Mouse (Mus musculus) heart, embryonic 14.5 days (tissue): Measurements from ENCODE around the gene Gclm. TPM values are rescaled to one million over a fixed set of nuclear protein-coding genes. Genes with fewer than 3 reads are reported as not detected.

Source experiments
- ATAC-seq: fragments of 200-750 bp; cut with Nextera tagmentation; 2 replicates; pipeline ENCODE4 v1.8.0; 2017; ENCODE audit warnings: low read depth, moderate TSS enrichment; ENCODE audit not compliant: insufficient number of reproducible peaks, insufficient read depth, low FRiP score
- H3K27ac ChIP-seq, 2 experiments: fragments of 200-500 bp in 1 of 2; fragments of 300-500 bp in 1 of 2; sonication (generic) in 1 of 2; replicated peaks in 1 of 2; 2 replicates each; pipeline ENCODE4 v1.5.1; 2012 to 2014; ENCODE audit warnings: low read depth in 2 of 2, low read length in 2 of 2, control low read depth in 1 of 2, mild to moderate bottlenecking in 1 of 2, mixed read lengths in 1 of 2; ENCODE audit not compliant: control insufficient read depth in 1 of 2, insufficient read depth in 1 of 2
- H3K27me3 ChIP-seq: fragments of 300-500 bp; sonication (generic); 2 replicates; pipeline ENCODE4 v1.6.1; 2014; ENCODE audit warnings: mild to moderate bottlenecking, low read length, control low read depth; ENCODE audit not compliant: control insufficient read depth, insufficient read depth
- H3K36me3 ChIP-seq: fragments of 300-500 bp; sonication (generic); 2 replicates; pipeline ENCODE4 v1.6.1; 2014; ENCODE audit warnings: mild to moderate bottlenecking, control low read depth, low read length, mixed read lengths; ENCODE audit not compliant: control insufficient read depth, insufficient read depth
- H3K4me1 ChIP-seq, 2 experiments: fragments of 200-500 bp in 1 of 2; fragments of 300-500 bp in 1 of 2; sonication (generic) in 1 of 2; 2 replicates each; pipeline ENCODE4 v1.6.1; 2012 to 2014; ENCODE audit warnings: low read length in 2 of 2, control low read depth in 1 of 2, mixed read lengths in 1 of 2; ENCODE audit not compliant: control insufficient read depth in 2 of 2, insufficient read depth in 2 of 2
- H3K4me2 ChIP-seq: fragments of 300-500 bp; sonication (generic); 2 replicates; pipeline ENCODE4 v1.6.1; 2014; ENCODE audit warnings: mild to moderate bottlenecking, low read length
- H3K4me3 ChIP-seq, 2 experiments: fragments of 200-500 bp in 1 of 2; fragments of 300-500 bp in 1 of 2; sonication (generic) in 1 of 2; 2 replicates each; pipeline ENCODE4 v1.5.1; 2012 to 2014; ENCODE audit warnings: low read length in 2 of 2, mild to moderate bottlenecking in 2 of 2, control low read depth in 1 of 2, low read depth in 1 of 2, moderate library complexity in 1 of 2; ENCODE audit not compliant: control insufficient read depth in 1 of 2, insufficient read depth in 1 of 2
- H3K9ac ChIP-seq: fragments of 300-500 bp; sonication (generic); 2 replicates; pipeline ENCODE4 v1.6.1; 2014; ENCODE audit warnings: mild to moderate bottlenecking, low read length
- H3K9me3 ChIP-seq: fragments of 300-500 bp; sonication (generic); 2 replicates; pipeline ENCODE4 v1.6.1; 2016; ENCODE audit warnings: low read length, control low read depth; ENCODE audit not compliant: control insufficient read depth
- WGBS: fragments of 180-500 bp; shearing (Covaris S2); extraction: QIAGEN DNeasy Blood & Tissue Kit; methylation state at CpG from one replicate; pipeline ENCODE4 v1.1.7; 2014; 5-methylcytosine and 5-hydroxymethylcytosine counted together
- polyA plus RNA-seq: library from polyadenylated mRNA; unstranded; fragments of >200 nt; fragmentation: Nextera tagmentation; extraction: Ambion mirVana; gene quantifications from 2 replicates; pipeline ENCODE4 v1.2.1, GENCODE M21; 2014

Gclm gene
- polyA plus RNA-seq, 1 experiment from 2014 or later = 69.3 TPM

DNA sequence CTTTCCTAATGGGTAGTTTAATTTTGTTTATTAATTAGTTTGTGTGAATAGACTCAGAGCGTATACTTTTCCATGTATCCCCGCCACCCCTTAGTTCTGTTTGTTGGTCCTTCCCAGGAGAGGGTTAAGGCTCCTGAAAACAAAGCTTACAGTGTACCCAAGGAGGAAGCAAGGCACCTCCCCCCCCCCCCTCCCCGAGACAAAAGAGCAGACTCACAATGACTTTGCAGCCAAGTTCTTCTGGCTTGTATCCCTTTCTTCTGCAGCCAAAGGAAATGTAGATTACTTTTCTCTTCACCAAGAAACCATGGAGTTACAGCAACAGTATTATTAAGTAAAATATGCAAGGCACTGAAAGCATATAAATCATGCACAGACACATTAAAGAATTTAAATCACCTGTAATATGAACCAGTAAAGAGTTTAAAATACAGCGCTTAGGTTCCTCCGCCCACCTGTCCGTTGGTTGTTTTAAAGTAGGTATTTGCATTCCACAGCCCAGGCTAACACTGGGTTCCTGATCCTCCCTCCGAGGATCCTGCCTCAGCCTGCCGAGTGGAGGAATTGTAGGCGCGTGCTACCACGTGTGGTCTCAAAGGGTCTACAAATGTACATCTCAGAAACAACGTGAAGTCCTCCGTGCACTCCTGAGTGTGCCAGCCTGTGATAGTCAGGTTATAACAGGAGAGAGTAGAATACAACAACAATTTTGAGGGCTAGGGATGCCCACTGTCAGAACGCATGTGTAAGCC, 1.8 kb upstream of the Gclm start:
- Histone ChIP-seq H3K27me3 (no peaks in the 10 kb centered on the region), H3K9me3 (no peaks in the 10 kb centered on the region), H3K4me1 (peaks cover 2 to 16% of the 10 kb centered on the region in 2 experiments), H3K4me2 (no peak overlapping the region; the same call in 1 of the 2 replicates), H3K4me3 (no peak overlapping the region), H3K36me3 (no peaks in the 10 kb centered on the region), H3K9ac (no peak overlapping the region), H3K27ac (no peak overlapping the region)
- ATAC-seq = no peak
- 52% methylated on average over 14 of the region's 14 CpGs for WGBS

DNA sequence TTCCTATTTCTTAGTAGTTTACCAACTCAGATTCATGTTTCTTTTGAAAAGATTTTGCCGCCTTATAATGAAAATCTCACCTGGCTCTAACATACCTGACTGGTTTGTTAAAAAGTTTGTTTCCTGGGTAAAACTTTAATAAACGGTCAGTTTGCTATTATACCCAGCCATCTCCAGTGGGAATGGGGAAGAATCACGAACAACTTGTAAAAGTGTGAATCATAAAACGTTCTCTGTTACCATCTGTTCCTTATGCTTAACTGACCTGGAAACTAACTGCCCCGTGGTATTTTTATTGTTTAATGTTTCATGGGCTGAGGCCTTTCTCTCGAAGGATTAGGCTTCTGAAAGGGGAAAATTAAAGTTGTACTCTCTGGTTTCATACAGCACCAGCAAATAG, 598 bp upstream of the Gclm start:
- Histone ChIP-seq H3K9me3 (no peaks in the 10 kb centered on the region), H3K9ac (peak overlapping the region; percentile 66), H3K4me1 (peaks cover 2 to 16% of the 10 kb centered on the region in 2 experiments), H3K4me2 (peak overlapping the region; percentile 73), H3K4me3 (peak overlapping the region in 1 of 2 experiments; percentile 79; a peak in 2 of 4 replicates), H3K36me3 (no peaks in the 10 kb centered on the region), H3K27me3 (no peaks in the 10 kb centered on the region), H3K27ac (peak overlapping the region in 1 of 2 experiments; percentile 92; a peak in 1 of 4 replicates)
- ATAC-seq = no peak
- 60% methylated on average over 6 of the region's 6 CpGs for WGBS

DNA sequence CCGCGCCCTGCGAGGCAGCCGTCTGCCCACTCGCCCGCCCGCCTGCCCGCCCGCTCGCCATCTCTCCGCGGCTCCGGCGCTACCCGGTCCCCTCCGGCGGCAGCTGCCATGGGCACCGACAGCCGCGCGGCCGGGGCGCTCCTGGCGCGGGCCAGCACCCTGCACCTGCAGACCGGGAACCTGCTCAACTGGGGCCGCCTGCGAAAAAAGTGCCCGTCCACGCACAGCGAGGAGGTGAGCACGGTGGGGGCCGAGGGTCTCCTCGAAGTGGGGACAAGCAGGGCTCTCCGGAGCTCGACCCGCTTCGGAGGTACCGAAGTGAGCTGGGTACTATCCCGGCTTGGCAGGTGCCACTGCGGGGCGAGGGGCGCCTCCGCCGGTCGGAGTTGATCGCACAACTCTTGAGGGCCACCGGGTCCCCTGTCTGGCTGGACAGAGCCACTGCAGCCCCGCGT, 548 bp downstream of the Gclm start:
- 0% methylated on average over 50 of the region's 50 CpGs for WGBS
- ATAC-seq = peak; percentile 41
- Histone ChIP-seq H3K36me3 (no peaks in the 10 kb centered on the region), H3K27ac (peak overlapping the region; percentile 63 to 92), H3K27me3 (no peaks in the 10 kb centered on the region), H3K4me3 (peak overlapping the region; percentile 79 to 86), H3K4me1 (peaks cover 2 to 16% of the 10 kb centered on the region in 2 experiments), H3K9me3 (no peaks in the 10 kb centered on the region), H3K9ac (peak overlapping the region; percentile 90), H3K4me2 (peak overlapping the region; percentile 73)

DNA sequence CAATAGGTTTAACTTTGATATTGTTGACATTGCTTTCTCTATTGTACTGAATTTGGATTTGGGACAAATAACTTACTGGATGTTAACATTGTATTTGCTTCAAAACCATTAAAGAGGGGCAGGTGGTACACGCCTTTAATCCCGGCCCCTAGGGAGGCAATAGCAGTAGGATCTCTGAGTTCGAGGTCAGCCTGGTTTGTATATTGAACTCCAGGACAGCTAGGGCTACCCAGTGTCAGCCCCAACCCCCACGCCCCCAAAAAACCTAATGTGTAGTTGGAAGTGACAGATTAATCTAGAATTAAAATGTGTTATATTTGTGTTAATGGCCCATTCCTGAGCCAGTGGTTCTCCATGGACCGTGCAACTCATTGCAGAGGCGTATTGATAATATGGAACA, 1.0 kb downstream of the Gclm start:
- ATAC-seq = no peak
- WGBS = 27% methylated on average over 6 of the region's 6 CpGs

DNA sequence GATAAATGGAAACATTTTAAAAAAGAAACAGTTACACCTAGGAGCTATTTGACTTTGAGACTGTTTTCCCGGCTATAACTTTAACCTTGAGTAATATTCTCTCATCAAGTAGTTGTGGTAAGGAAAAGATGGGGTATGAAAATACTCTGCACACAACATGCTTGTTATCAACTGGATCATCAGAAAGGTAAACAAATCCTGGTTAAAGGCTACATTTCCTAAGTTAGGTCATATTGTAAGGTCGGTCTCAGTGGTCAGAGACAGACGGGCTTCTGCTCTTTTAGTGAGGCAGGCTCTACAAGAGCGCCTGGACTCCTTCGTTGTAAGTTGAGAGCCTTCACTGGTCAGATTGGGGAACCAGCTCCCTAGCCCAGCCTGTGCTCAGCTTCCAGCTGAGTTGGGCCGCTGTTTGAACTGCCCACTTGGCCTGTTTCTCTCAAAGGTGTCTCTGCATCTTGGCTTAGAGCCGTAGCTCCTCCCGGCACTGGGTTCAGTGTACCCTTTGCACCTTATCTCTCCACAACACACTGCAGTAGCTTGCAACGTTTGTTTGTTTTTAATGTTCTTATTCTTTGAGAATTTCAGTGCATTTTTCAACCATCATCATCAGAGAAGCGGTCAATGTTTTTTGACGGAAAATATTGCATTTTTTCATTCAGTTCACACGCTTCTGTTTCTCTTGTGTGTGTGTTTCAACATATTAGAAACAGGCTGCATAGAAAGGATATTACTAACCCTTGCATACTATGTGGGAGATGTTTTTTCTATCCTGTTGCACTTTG, 1.8 kb downstream of the Gclm start:
- 48% methylated on average over 12 of the region's 12 CpGs for WGBS
- Histone ChIP-seq H3K36me3 (no peaks in the 10 kb centered on the region), H3K9me3 (no peaks in the 10 kb centered on the region), H3K4me1 (peaks cover 2 to 16% of the 10 kb centered on the region in 2 experiments), H3K27me3 (no peaks in the 10 kb centered on the region), H3K4me2 (peak overlapping the region; percentile 73), H3K27ac (0 out of 4 replicates have a peak overlapping the region, but pooled peaks of 1 of the 2 experiments have one; percentile 24), H3K9ac (peak overlapping the region; percentile 90), H3K4me3 (peak overlapping the region in 1 of 2 experiments; percentile 79; a peak in 2 of 4 replicates)
- no peak for ATAC-seq

More for the DNA sequence above, 1.0 kb downstream of the Gclm start:
- H3K9me3 ChIP-seq = no peaks in the 10 kb centered on the region
- peak overlapping the region; percentile 79 to 86 for H3K4me3 ChIP-seq
- H3K4me1 ChIP-seq = peaks cover 2 to 16% of the 10 kb centered on the region in 2 experiments
- H3K36me3 ChIP-seq = no peaks in the 10 kb centered on the region
- peak overlapping the region; percentile 90 for H3K9ac ChIP-seq
- H3K4me2 ChIP-seq = peak overlapping the region; percentile 73
- 0 out of 4 replicates have a peak overlapping the region, but pooled peaks of 1 of the 2 experiments have one; percentile 92 for H3K27ac ChIP-seq
- no peaks in the 10 kb centered on the region for H3K27me3 ChIP-seq

DNA sequence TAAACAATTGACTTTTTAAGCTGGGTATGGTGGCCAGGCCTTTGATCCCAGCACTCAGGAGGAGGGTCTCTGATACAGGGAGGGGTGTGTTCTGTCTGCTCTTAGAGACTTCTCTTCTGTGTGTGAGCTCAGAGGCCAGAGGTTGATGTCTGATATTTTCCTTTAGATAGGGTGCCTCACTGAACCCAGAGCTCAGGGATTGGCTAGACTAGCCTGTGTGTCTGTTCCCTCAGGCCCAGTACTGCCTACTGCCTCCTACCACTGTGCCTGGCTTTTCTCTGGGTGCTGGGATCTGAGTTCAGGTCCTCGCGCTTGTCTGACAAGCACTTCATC, 2.4 kb downstream of the Gclm start:
- Histone ChIP-seq H3K4me2 (peak overlapping the region; percentile 73), H3K36me3 (no peaks in the 10 kb centered on the region), H3K4me3 (no peak overlapping the region), H3K4me1 (peaks cover 2 to 19% of the 10 kb centered on the region in 2 experiments), H3K27ac (no peak overlapping the region), H3K9me3 (no peaks in the 10 kb centered on the region), H3K27me3 (no peaks in the 10 kb centered on the region), H3K9ac (no peak overlapping the region)
- 78% methylated on average over 2 of the region's 2 CpGs for WGBS
- ATAC-seq = no peak

DNA sequence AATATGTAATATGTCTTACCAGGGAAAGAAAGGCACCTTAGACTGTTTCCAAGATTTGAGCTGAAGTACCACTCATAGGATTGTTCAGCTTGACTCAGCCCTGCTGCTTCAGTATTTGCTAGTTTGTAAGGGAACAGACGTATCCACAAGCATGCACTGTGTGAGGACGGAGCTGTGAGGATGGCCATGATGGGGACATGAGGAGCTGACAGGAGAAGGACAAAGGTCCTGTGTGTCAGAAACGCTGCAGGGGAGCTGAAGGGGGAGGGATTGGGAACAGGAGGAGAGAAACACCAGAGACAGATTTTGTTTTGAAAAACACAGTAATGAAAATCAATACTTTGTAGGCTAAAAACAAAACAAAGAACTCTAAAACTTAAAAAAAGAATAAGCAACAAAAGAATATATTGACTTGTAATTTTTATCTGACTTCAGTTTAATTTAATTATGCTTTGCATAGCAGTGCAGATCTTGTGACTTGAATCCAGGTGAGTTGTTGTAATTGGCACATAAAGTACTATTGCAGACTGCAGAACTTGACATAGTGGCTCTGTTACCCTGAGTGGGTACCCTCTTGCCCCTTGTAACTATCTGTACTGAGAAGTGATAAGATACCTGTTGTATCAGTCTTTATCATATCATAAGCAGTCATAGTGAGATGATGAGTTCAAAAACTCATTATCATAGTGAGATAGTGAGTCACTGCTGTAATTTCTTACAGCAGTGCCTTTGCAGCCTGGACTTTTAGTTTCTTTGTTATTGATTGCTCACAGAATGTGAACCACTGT, 7.3 kb downstream of the Gclm start:
- H3K9me3 ChIP-seq = no peaks in the 10 kb centered on the region
- H3K4me3 ChIP-seq = no peak overlapping the region
- H3K4me2 ChIP-seq = no peak overlapping the region
- H3K9ac ChIP-seq = no peak overlapping the region
- H3K36me3 ChIP-seq = peaks cover 12% of the 10 kb centered on the region
- H3K27ac ChIP-seq = no peak overlapping the region
- no peak for ATAC-seq
- peaks cover 0 to 6% of the 10 kb centered on the region in 2 experiments; a peak in 2 of 4 replicates for H3K4me1 ChIP-seq
- 43% methylated on average over 3 of the region's 3 CpGs for WGBS
- no peaks in the 10 kb centered on the region for H3K27me3 ChIP-seq
